In the genomic region with DNA sequence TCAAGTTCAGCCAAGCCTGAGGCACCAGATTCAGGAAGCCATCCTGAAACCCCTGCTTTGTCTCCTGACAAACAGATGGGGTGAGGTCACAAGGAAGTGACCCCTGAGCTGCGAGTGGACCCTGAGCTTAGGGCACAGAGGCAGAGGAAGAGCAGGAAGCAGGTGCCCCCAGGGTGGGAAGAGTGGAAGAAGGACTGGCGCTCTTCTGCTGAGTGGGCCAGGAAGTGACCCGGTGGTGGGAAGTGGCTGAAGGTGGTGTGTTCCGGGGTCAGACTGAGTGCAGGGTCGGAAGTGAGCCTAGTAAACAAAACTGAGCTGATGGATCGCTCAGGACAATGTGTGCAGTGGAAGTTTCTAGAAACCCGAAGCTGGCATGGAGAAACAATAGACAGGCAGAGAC, we compare ENCODE assay signal across 12 mouse cellular contexts. TPM values are rescaled to one million over a fixed set of nuclear protein-coding genes. Genes with fewer than 3 reads are reported as not detected.
DNase-seq lines count a peak whose midpoint lies in the region; ATAC-seq and TF ChIP-seq lines count a peak whose summit lies in the region.
"Had no signal": no experiment of that assay in that cellular context is flagged by ENCODE, and none has a peak within 500 bp of the region (broad histone marks: within the 10 kb centered on the region; RNA-seq: fewer than 3 reads in every experiment).

No protein-coding gene starts in this region.

- intact Hi-C loops in left cerebral cortex, adult 2 months (cut with DNase I): no loop called here

- H3K4me3 ChIP-seq in kidney, embryonic 16.5 days (ENCODE audit: low read length): no peak overlapping the region
- no peak overlapping the region for H3K4me3 ChIP-seq in lung, embryonic 15.5 days
- no peak overlapping the region for H3K4me3 ChIP-seq in left cerebral cortex, adult 2 months
- H3K4me3 ChIP-seq: embryonic facial prominence, embryonic 10.5 days; liver, embryonic 15.5 days; midbrain, embryonic 15.5 days had no signal

- DNase-seq in adrenal gland, adult 2 months: peak; percentile 49
- peak; percentile 42 for DNase-seq in adrenal gland, adult 8-10 months
- no peak for DNase-seq in left cerebral cortex, adult 2 months (ENCODE audit: extremely low spot score in 1 of 2, low spot score in 2 of 2)
- DNase-seq in right cerebral cortex, adult 18-20 months: no peak
- no peak for DNase-seq in left cerebral cortex, adult 9 months (ENCODE audit: low spot score in 2 of 2)
- DNase-seq: cerebellum, adult 9-11 months had no signal

- H3K27ac ChIP-seq in kidney, embryonic 16.5 days (ENCODE audit: low read length): peak overlapping the region; percentile 75
- peak overlapping the region; percentile 20; the same call in 1 of the 2 replicates for H3K27ac ChIP-seq in lung, embryonic 15.5 days
- H3K27ac ChIP-seq in left cerebral cortex, adult 2 months: no peak overlapping the region
- H3K27ac ChIP-seq: embryonic facial prominence, embryonic 10.5 days; hindbrain, embryonic 14.5 days; liver, embryonic 15.5 days; midbrain, embryonic 15.5 days had no signal

- no peaks in the 10 kb centered on the region for H3K9me3 ChIP-seq in kidney, embryonic 16.5 days (ENCODE audit: low read length)
- no peaks in the 10 kb centered on the region for H3K9me3 ChIP-seq in lung, embryonic 15.5 days
- H3K9me3 ChIP-seq: embryonic facial prominence, embryonic 10.5 days; liver, embryonic 15.5 days; midbrain, embryonic 15.5 days had no signal

- no peaks in the 10 kb centered on the region for H3K36me3 ChIP-seq in kidney, embryonic 16.5 days (ENCODE audit: insufficient read depth, low read length)
- no peaks in the 10 kb centered on the region for H3K36me3 ChIP-seq in lung, embryonic 15.5 days
- H3K36me3 ChIP-seq: embryonic facial prominence, embryonic 10.5 days; liver, embryonic 15.5 days; midbrain, embryonic 15.5 days had no signal

- no peak overlapping the region for H3K9ac ChIP-seq in kidney, embryonic 16.5 days (replicated peaks; ENCODE audit: low read length)
- H3K9ac ChIP-seq in lung, embryonic 15.5 days: no peak overlapping the region
- H3K9ac ChIP-seq: hindbrain, embryonic 14.5 days; liver, embryonic 15.5 days; midbrain, embryonic 15.5 days had no signal

- 0 out of 2 replicates have a peak, but pooled peaks have one; percentile 33 for ATAC-seq in kidney, embryonic 16.5 days (ENCODE audit: low FRiP score, low TSS enrichment)
- ATAC-seq in lung, embryonic 15.5 days (ENCODE audit: borderline replicate concordance, extremely low read depth, low FRiP score, low TSS enrichment): 0 out of 2 replicates have a peak, but pooled peaks have one; percentile 27
- ATAC-seq: midbrain, embryonic 15.5 days had no signal

- peaks cover 19% of the 10 kb centered on the region for H3K4me1 ChIP-seq in kidney, embryonic 16.5 days (ENCODE audit: insufficient read depth, low read length)
- H3K4me1 ChIP-seq in lung, embryonic 15.5 days: peaks cover 25% of the 10 kb centered on the region

- WGBS in kidney, embryonic 16.5 days: 50% methylated on average over 7 of the region's 7 CpGs
- WGBS in lung, embryonic 15.5 days: 33% methylated on average over 7 of the region's 7 CpGs

- no peak for TF ChIP-seq CTCF in left cerebral cortex, adult 2 months (IDR thresholded peaks at IDR 0.05)

- no peak overlapping the region for H3K4me2 ChIP-seq in kidney, embryonic 16.5 days (replicated peaks; ENCODE audit: low read depth, low read length)
- no peak overlapping the region for H3K4me2 ChIP-seq in lung, embryonic 15.5 days
- H3K4me2 ChIP-seq: hindbrain, embryonic 14.5 days; liver, embryonic 15.5 days; midbrain, embryonic 15.5 days had no signal

- H3K27me3 ChIP-seq in kidney, embryonic 16.5 days (ENCODE audit: insufficient read depth, low read length): 0 out of 2 replicates have a peak, but pooled peaks cover 2% of the 10 kb centered on the region
- no peaks in the 10 kb centered on the region for H3K27me3 ChIP-seq in lung, embryonic 15.5 days
- H3K27me3 ChIP-seq: liver, embryonic 15.5 days; midbrain, embryonic 15.5 days had no signal

RNA-seq across cellular contexts. Expression of a gene that starts 57.2 kb away (rescaled TPM):
- 1 to 10 TPM; 5.9 to 6.2 TPM for total RNA-seq in adrenal gland, adult 2 months (2021)
- polyA plus RNA-seq in adrenal gland, adult 2 months (2012; rRNA removed): 9.4 and 9.9 TPM in 2 replicates
- total RNA-seq in adrenal gland, adult 8-10 months (2022): 1 to 10 TPM; 3.9 to 7.9 (median 6.1) TPM
- polyA plus RNA-seq in kidney, embryonic 16.5 days (2015; fragmentation: Nextera tagmentation; extraction: Ambion mirVana): 10.4 and 10.5 TPM in 2 replicates
- 6.5 and 7.7 TPM in 2 replicates for polyA plus RNA-seq in lung, embryonic 15.5 days (2015; fragmentation: Nextera tagmentation; extraction: Ambion mirVana)
- total RNA-seq in left cerebral cortex, adult 2 months (2021): 10 to 100 TPM in 1 of 2 experiments, 1 to 10 TPM in 1; 9.0 to 10.3 TPM

Comparison
In these comparisons a context has a peak if more than half of its experiments do, and no peak if none do; other contexts are left out.
1. DNase-seq: peak in adrenal gland, adult 2 months (single experiment) and adrenal gland, adult 8-10 months (single experiment); none in left cerebral cortex, adult 2 months (0 of 2), right cerebral cortex, adult 18-20 months (single experiment) and left cerebral cortex, adult 9 months (0 of 2).